Mouse (Mus musculus) spleen, adult 2 months (tissue): Measurements from ENCODE around the gene Prkcb. TPM values are rescaled to one million over a fixed set of nuclear protein-coding genes. Genes with fewer than 3 reads are reported as not detected.

Source experiments
- DNase-seq, 2 experiments: peaks; one replicate each; pipeline versions ENCODE4 v3.0.0 to v3.0.0-alpha.2; 2012 to 2021; ENCODE audit warnings: low spot score in 2 of 2, low read depth in 1 of 2
- H3K27ac ChIP-seq: fragments of 200-500 bp; 2 replicates; pipeline ENCODE4 v1.5.1; 2012; ENCODE audit warnings: low read length, inconsistent platforms; ENCODE audit not compliant: insufficient read depth
- H3K27me3 ChIP-seq: fragments of 200-500 bp; 2 replicates; pipeline ENCODE4 v1.6.1; 2012; ENCODE audit warnings: mild to moderate bottlenecking, moderate library complexity, low read length, inconsistent platforms; ENCODE audit not compliant: control insufficient read depth, insufficient read depth
- H3K36me3 ChIP-seq: fragments of 200-500 bp; 2 replicates; pipeline ENCODE4 v1.6.1; 2012; ENCODE audit warnings: mild to moderate bottlenecking, low read length, inconsistent platforms; ENCODE audit not compliant: control insufficient read depth, insufficient read depth
- H3K4me1 ChIP-seq: fragments of 200-500 bp; 2 replicates; pipeline ENCODE4 v1.6.1; 2011; ENCODE audit warnings: inconsistent platforms; ENCODE audit not compliant: control insufficient read depth, insufficient read depth, insufficient read length
- H3K4me3 ChIP-seq: fragments of 200-500 bp; 2 replicates; pipeline ENCODE4 v1.5.1; 2011; ENCODE audit warnings: mild to moderate bottlenecking, inconsistent platforms; ENCODE audit not compliant: insufficient read depth, insufficient read length; ENCODE audit errors: extremely low read depth
- CTCF ChIP-seq: fragments of 200-500 bp; IDR thresholded peaks from 2 replicates; pipeline ENCODE4 v1.5.1; 2011; ENCODE audit warnings: mild to moderate bottlenecking, inconsistent platforms; ENCODE audit not compliant: insufficient read depth, insufficient read length, insufficient replicate concordance; ENCODE audit errors: extremely low read depth
- POLR2A ChIP-seq: fragments of 200-500 bp; IDR thresholded peaks from 2 replicates; pipeline ENCODE4 v1.6.1; 2011; ENCODE audit warnings: low read depth, low read length, inconsistent platforms
- WGBS: fragments of 180-500 bp; shearing (Covaris S2); methylation state at CpG from one replicate; pipeline ENCODE4 v1.1.7; 2018; 5-methylcytosine and 5-hydroxymethylcytosine counted together
- polyA plus RNA-seq: library from polyadenylated mRNA; depleted of rRNA; stranded (reverse); fragments of >200 nt; gene quantifications from 2 replicates; pipeline ENCODE4 v1.2.3, GENCODE M21; 2012; rRNA removed

Prkcb gene
- polyA plus RNA-seq, 1 experiment = 106 TPM

DNA sequence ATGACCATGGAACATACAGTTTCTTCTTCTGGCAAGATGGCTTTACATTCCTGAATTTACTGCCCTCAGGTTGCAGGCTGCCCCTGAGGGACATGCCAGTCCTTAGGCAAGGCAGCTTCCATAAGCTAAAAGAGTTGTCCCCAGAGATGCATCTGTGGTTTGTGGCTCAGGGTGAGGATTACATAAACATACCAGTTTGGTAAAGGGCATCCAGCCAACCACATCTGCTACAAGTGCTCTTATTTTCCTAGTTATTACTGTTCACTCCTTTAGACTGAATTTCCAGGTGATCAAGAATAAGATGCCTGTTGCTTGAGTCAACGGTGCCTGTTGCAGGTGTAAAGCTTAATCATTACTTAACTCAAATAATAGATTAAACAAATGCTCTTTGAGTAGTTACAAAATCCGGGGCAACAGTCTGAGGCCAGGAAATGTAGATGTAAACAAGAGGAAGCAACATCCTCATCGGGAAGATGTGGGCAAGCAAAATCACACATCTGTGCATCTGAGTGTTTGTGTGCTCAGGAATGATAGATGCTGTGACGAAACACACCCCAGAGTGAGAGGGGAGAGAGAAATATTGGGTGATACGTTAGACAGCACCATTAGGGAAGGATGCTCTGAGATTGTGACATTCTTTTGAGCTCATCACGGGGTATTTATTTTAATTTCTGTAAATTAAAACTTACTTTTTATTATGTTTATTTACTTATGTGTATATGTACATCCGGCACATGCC, 376.9 kb downstream of the Prkcb start:
- DNase-seq = no peak
- 48% methylated on average over 7 of the region's 7 CpGs for WGBS
- H3K27me3 ChIP-seq = no peaks in the 10 kb centered on the region; the same call in 1 of the 2 replicates
- H3K4me1 ChIP-seq = no peaks in the 10 kb centered on the region
- H3K27ac ChIP-seq = no peak overlapping the region
- no peaks in the 10 kb centered on the region for H3K36me3 ChIP-seq
- no peak overlapping the region for H3K4me3 ChIP-seq
- TF ChIP-seq POLR2A = no peak
- TF ChIP-seq CTCF = no peak

DNA sequence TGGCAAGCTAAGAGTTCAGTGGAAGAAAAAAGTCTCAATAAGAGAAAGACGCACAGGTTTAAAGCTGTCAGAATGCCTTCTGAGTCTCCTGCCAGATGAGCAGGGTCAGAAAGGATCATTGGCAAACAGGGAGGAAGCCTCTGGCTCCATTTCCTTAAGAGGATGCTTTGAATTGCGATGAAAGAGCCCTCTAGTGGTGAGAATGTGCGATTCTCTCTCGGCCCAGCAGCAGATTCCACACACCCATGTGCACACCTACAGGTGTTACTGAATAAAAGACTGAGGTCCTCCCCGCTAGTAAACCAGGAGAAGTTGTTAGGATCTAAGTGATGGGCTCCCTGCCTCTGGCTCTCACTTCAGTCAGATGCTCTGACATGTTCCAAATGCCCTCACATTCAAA, 379.4 kb downstream of the Prkcb start:
- peak; percentile 32; the same call in 1 of the 2 replicates for TF ChIP-seq CTCF
- TF ChIP-seq POLR2A = no peak
- H3K4me3 ChIP-seq = no peak overlapping the region
- H3K27ac ChIP-seq = no peak overlapping the region
- H3K36me3 ChIP-seq = no peaks in the 10 kb centered on the region
- DNase-seq = peak in 1 of 2 experiments; percentile 4
- H3K4me1 ChIP-seq = no peaks in the 10 kb centered on the region
- peaks cover 4% of the 10 kb centered on the region; the same call in 1 of the 2 replicates for H3K27me3 ChIP-seq
- 25% methylated on average over 5 of the region's 5 CpGs for WGBS

DNA sequence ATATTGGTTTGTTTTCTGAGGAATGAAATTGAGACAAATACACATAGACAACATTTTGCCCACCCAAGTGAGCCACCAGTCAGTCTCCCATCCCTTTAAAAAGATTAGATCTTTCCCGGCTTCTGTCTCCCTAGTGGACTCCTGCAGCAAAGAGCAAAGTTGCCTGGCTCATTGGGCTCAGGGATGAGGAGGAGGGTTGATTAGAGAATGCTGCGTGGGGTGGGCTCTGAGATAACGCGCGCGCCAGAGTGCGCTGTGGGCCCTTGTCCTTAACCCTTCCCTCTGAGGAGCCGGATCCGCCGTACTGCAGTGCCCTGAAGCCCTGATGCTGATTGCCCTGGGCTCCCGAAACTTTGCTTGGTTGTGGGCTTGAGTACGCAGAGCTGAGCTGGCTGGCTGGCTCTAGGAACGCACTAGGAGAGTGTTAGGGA, 381.9 kb downstream of the Prkcb start, which contains the start of gene Cacng3:
Cacng3 (plus strand) TSS at position 51 of the 431 bp plus-strand sequence.
- Histone ChIP-seq H3K27ac (no peak within 1 kb of the TSS), H3K4me3 (no peak within 1 kb of the TSS), H3K27me3 (peaks cover 4% of the 10 kb centered on the region; the same call in 1 of the 2 replicates), H3K4me1 (no peaks in the 10 kb centered on the region), H3K36me3 (no peaks in the 10 kb centered on the region)
- no peak for DNase-seq
- WGBS = 24% methylated on average over 13 of the region's 13 CpGs
- TF ChIP-seq POLR2A (no peak), CTCF (no peak)

DNA sequence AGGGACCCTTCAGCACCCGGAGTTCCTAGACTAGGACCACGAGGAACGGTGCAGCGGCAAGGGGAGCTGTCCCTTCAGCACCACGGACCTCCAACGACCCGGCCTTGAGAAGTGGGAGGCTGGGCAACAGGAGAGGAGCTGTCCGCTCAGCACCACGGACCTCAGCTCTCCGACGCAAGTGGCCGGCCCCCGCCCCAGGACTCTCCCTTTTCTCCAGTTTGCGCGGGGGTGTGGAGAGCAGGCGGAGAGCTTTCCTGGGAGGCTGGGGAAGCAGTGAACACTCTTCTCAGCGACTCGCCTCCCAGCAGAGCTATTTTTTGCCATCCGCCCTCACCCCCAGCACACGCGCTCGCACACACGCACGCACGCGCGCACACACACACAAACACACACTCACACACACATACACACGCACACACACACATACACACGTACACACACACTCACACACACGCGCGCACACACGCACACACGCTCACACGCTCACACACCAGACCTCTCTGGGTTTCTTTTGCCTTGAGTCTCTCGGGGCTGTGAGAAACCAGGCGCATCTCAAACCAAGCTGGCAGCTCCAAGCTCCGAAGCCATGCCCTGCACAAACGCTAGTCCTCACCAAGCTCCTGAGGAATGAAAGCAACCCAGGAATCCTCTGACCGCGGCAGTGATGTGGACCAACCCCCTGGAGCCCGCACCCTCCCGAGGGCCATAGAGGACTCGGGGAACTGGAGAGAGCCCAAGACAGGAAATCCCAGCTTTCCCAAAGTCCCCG, 382.5 kb downstream of the Prkcb start:
- TF ChIP-seq POLR2A = no peak
- no peak for TF ChIP-seq CTCF
- H3K36me3 ChIP-seq = no peaks in the 10 kb centered on the region
- no peak overlapping the region for H3K4me3 ChIP-seq
- H3K27me3 ChIP-seq = peaks cover 4% of the 10 kb centered on the region; the same call in 1 of the 2 replicates
- DNase-seq = peak; percentile 15 to 51
- 15% methylated on average over 45 of the region's 45 CpGs for WGBS
- no peaks in the 10 kb centered on the region for H3K4me1 ChIP-seq
- no peak overlapping the region for H3K27ac ChIP-seq

DNA sequence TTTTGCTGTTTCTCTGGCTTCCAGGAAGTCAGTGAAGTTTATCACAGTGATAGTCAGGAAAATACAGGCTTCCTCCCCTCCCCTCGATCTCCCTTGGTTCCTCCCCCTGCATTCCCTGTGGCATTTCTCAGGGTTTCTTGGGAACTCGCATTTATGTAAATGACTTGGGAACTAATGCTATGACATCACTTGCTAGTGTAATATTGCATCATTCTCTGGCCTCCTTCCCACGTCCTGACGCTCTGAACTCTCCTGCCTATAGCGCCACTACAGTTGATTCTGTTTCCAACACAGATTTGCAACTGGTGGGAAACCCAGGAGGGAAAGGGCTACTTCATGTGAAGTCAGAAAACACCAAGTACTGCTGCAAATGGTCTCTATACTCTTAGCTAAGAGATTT, 384.4 kb downstream of the Prkcb start:
- peaks cover 4% of the 10 kb centered on the region; the same call in 1 of the 2 replicates for H3K27me3 ChIP-seq
- TF ChIP-seq POLR2A (no peak), CTCF (no peak)
- no peaks in the 10 kb centered on the region for H3K36me3 ChIP-seq
- no peaks in the 10 kb centered on the region for H3K4me1 ChIP-seq
- no peak overlapping the region for H3K4me3 ChIP-seq
- DNase-seq = no peak
- 46% methylated on average over 5 of the region's 5 CpGs for WGBS
- no peak overlapping the region for H3K27ac ChIP-seq

DNA sequence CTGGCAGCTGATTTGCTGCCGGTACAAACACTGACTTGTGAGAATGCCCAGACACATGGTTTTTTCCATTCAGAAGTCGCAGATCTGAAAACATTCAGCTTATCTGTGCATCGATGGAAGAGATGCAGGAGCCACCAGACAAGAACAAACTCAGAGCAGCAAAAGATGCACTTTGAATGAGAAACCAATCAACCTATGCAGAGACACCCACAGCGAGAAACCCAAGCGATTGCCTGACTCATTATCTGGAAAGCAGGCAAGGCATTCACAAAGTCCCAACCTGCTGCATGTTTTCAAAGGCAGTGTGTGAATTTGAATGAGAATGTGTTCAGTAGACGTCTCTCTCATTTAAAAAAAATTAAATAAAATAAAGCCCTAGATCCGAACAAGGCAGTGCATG, 386.7 kb downstream of the Prkcb start:
- Histone ChIP-seq H3K27me3 (peaks cover 4% of the 10 kb centered on the region; the same call in 1 of the 2 replicates), H3K27ac (no peak overlapping the region), H3K36me3 (no peaks in the 10 kb centered on the region), H3K4me3 (no peak overlapping the region), H3K4me1 (no peaks in the 10 kb centered on the region)
- no peak for TF ChIP-seq POLR2A
- WGBS = 89% methylated on average over 7 of the region's 7 CpGs
- DNase-seq = no peak

Other genes starting within 250 kb of the Prkcb start
- 15.4 and 16.2 TPM in 2 replicates for gene Ubfd1, start 221.6 kb upstream of the Prkcb start, polyA plus RNA-seq
- 7.9 and 10.4 TPM in 2 replicates for gene Ears2, start 221.5 kb upstream of the Prkcb start, polyA plus RNA-seq
- gene Ndufab1, start 186.9 kb upstream of the Prkcb start, polyA plus RNA-seq = 103 and 141 TPM in 2 replicates
- 2.5 and 2.7 TPM in 2 replicates for gene Palb2, start 155.8 kb upstream of the Prkcb start, polyA plus RNA-seq
- 54.9 and 62.0 TPM in 2 replicates for gene Dctn5, start 155.7 kb upstream of the Prkcb start, polyA plus RNA-seq
- gene Plk1, start 129.3 kb upstream of the Prkcb start, polyA plus RNA-seq = 11.3 and 14.9 TPM in 2 replicates
- 0.22 TPM in 1 of 2 replicates, not detected in the other for gene Ern2, start 102.5 kb upstream of the Prkcb start, polyA plus RNA-seq
- gene Chp2, start 69.3 kb upstream of the Prkcb start, polyA plus RNA-seq = 1.2 and 2.7 TPM in 2 replicates